ENCODE assay signal across 9 mouse cellular contexts in genomic region chr7:116237157-116237981, GRCm38 (mm10).
DNase-seq lines count a peak whose midpoint lies in the region; ATAC-seq and TF ChIP-seq lines count a peak whose summit lies in the region.
"Had no signal": no experiment of that assay in that cellular context is flagged by ENCODE, and none has a peak within 500 bp of the region (broad histone marks: within the 10 kb centered on the region; RNA-seq: fewer than 3 reads in every experiment).

No protein-coding gene starts in this region.

- WGBS in heart, embryonic 10.5 days: under 1% methylated on average over 69 of the region's 69 CpGs
- WGBS in lung, embryonic 15.5 days: 1% methylated on average over 69 of the region's 69 CpGs
- WGBS in small intestine, adult 2 months: 2% methylated on average over 69 of the region's 69 CpGs

- peak overlapping the region; percentile 93 for H3K27ac ChIP-seq in heart, embryonic 10.5 days
- H3K27ac ChIP-seq in lung, embryonic 15.5 days: peak overlapping the region; percentile 10; the same call in 1 of the 2 replicates
- no peak overlapping the region for H3K27ac ChIP-seq in small intestine, adult 2 months (ENCODE audit: insufficient read depth, low read depth, low read length)

- no peak for TF ChIP-seq CTCF in brain, embryonic 14.5 days (IDR thresholded peaks at IDR 0.05; ENCODE audit: borderline replicate concordance, extremely low read depth, insufficient read depth, insufficient read length)
- TF ChIP-seq CTCF in small intestine, adult 2 months (IDR thresholded peaks at IDR 0.05; ENCODE audit: extremely low read depth, insufficient read length, insufficient replicate concordance, low read depth, low read length): no peak

- H3K4me3 ChIP-seq in erythroblast, embryonic 14.5 days (replicated peaks): peak overlapping the region; percentile 31
- H3K4me3 ChIP-seq in heart, embryonic 10.5 days: peak overlapping the region; percentile 82
- H3K4me3 ChIP-seq in lung, embryonic 15.5 days: peak overlapping the region; percentile 46
- peak overlapping the region; percentile 37 for H3K4me3 ChIP-seq in small intestine, adult 2 months (ENCODE audit: low read depth, low read length)

- peaks cover 24% of the 10 kb centered on the region for H3K27me3 ChIP-seq in erythroblast, embryonic 14.5 days (ENCODE audit: control insufficient read depth)
- peaks cover 35% of the 10 kb centered on the region for H3K27me3 ChIP-seq in heart, embryonic 10.5 days (ENCODE audit: insufficient read depth, poor library complexity, severe bottlenecking)
- peaks cover 17% of the 10 kb centered on the region; the same call in 1 of the 2 replicates for H3K27me3 ChIP-seq in lung, embryonic 15.5 days
- no peaks in the 10 kb centered on the region for H3K27me3 ChIP-seq in small intestine, adult 2 months (ENCODE audit: control insufficient read depth, insufficient read depth, low read length)
- H3K27me3 ChIP-seq: CH12.LX had no signal

- no peak for TF ChIP-seq POLR2A in brain, embryonic 14.5 days (IDR thresholded peaks at IDR 0.05; ENCODE audit: borderline replicate concordance, extremely low read depth, insufficient read depth, insufficient read length, poor library complexity, severe bottlenecking)
- no peak for TF ChIP-seq POLR2A in small intestine, adult 2 months (IDR thresholded peaks at IDR 0.05; ENCODE audit: low read depth, low read length)

- no peak for ATAC-seq in erythroblast, adult 5-6 weeks (replicated peaks; ENCODE audit: low FRiP score, poor library complexity, severe bottlenecking)
- peak; percentile 66; the same call in 1 of the 2 replicates for ATAC-seq in lung, embryonic 15.5 days (ENCODE audit: borderline replicate concordance, extremely low read depth, low FRiP score, low TSS enrichment)

- peak overlapping the region; percentile 98 for H3K4me2 ChIP-seq in lung, embryonic 15.5 days

- H3K36me3 ChIP-seq in erythroblast, embryonic 14.5 days (ENCODE audit: control insufficient read depth): no peaks in the 10 kb centered on the region
- H3K36me3 ChIP-seq in heart, embryonic 10.5 days: no peaks in the 10 kb centered on the region
- H3K36me3 ChIP-seq in lung, embryonic 15.5 days: no peaks in the 10 kb centered on the region
- H3K36me3 ChIP-seq in small intestine, adult 2 months (ENCODE audit: control insufficient read depth, insufficient read depth, low read length): no peaks in the 10 kb centered on the region

- H3K9ac ChIP-seq in lung, embryonic 15.5 days: peak overlapping the region; percentile 35

- DNase-seq in brain, embryonic 14.5 days (ENCODE audit: low read depth): peak; percentile 75
- DNase-seq in heart, embryonic 10.5 days (ENCODE audit: low spot score): peak; percentile 93
- DNase-seq in kidney, adult 9 months: peak; percentile 81
- no peak for DNase-seq in adipocyte (ENCODE audit: low spot score)

- no peaks in the 10 kb centered on the region for H3K4me1 ChIP-seq in erythroblast, embryonic 14.5 days (ENCODE audit: control insufficient read depth)
- H3K4me1 ChIP-seq in heart, embryonic 10.5 days: peaks cover 80% of the 10 kb centered on the region
- H3K4me1 ChIP-seq in lung, embryonic 15.5 days: peaks cover 48% of the 10 kb centered on the region
- H3K4me1 ChIP-seq in small intestine, adult 2 months (ENCODE audit: control insufficient read depth, insufficient read depth, insufficient read length, low read length): peaks cover 20% of the 10 kb centered on the region

- no peaks in the 10 kb centered on the region for H3K9me3 ChIP-seq in erythroblast, embryonic 14.5 days (ENCODE audit: control insufficient read depth, low read length)
- no peaks in the 10 kb centered on the region for H3K9me3 ChIP-seq in heart, embryonic 10.5 days
- no peaks in the 10 kb centered on the region for H3K9me3 ChIP-seq in lung, embryonic 15.5 days

Comparison
In these comparisons a context has a peak if more than half of its experiments do, and no peak if none do; other contexts are left out.
1. H3K4me3 ChIP-seq: peak in every context shown above with its lines; median percentile 82 in heart, embryonic 10.5 days; 46 in lung, embryonic 15.5 days; 37 in small intestine, adult 2 months; 31 in erythroblast, embryonic 14.5 days.